Mouse (Mus musculus) lung, embryonic 14.5 days (tissue): ENCODE data around the gene Myh11. TPM values are rescaled to one million over a fixed set of nuclear protein-coding genes. Genes with fewer than 3 reads are reported as not detected.
A peak's percentile ranks its signal among the peaks of the same experiment; 100 is the strongest.

Experiments
- ATAC-seq: fragments of 200-750 bp; cut with Nextera tagmentation; 2 replicates; pipeline ENCODE4 v1.8.0; 2017; ENCODE audit warnings: mild to moderate bottlenecking, moderate TSS enrichment, moderate library complexity; ENCODE audit not compliant: insufficient read depth
- DNase-seq: peaks from one replicate; pipeline ENCODE4 v3.0.0-alpha.2; 2015
- H3K27ac ChIP-seq: fragments of 300-500 bp; sonication (generic); 2 replicates; pipeline ENCODE4 v1.5.1; 2014; ENCODE audit warnings: low read depth, mild to moderate bottlenecking, moderate library complexity
- H3K27me3 ChIP-seq: fragments of 300-500 bp; sonication (generic); 2 replicates; pipeline ENCODE4 v1.6.1; 2014; ENCODE audit warnings: low read length, control low read depth; ENCODE audit not compliant: insufficient read depth
- H3K36me3 ChIP-seq: fragments of 300-500 bp; sonication (generic); 2 replicates; pipeline ENCODE4 v1.6.1; 2014; ENCODE audit warnings: control low read depth; ENCODE audit not compliant: insufficient read depth
- H3K4me1 ChIP-seq: fragments of 300-500 bp; sonication (generic); 2 replicates; pipeline ENCODE4 v1.6.1; 2014; ENCODE audit warnings: antibody characterized with exemption, control low read depth; ENCODE audit not compliant: insufficient read depth
- H3K4me2 ChIP-seq: fragments of 300-500 bp; sonication (generic); 2 replicates; pipeline ENCODE4 v1.6.1; 2014; ENCODE audit warnings: mild to moderate bottlenecking
- H3K4me3 ChIP-seq: fragments of 300-500 bp; sonication (generic); 2 replicates; pipeline ENCODE4 v1.5.1; 2014; ENCODE audit warnings: low read depth, low read length
- H3K9ac ChIP-seq: fragments of 300-500 bp; sonication (generic); 2 replicates; pipeline ENCODE4 v1.6.1; 2014
- H3K9me3 ChIP-seq: fragments of 300-500 bp; sonication (generic); 2 replicates; pipeline ENCODE4 v1.6.1; 2016; ENCODE audit warnings: low read depth, low read length, control low read depth
- CTCF ChIP-seq: IDR thresholded peaks from 2 replicates; pipeline ENCODE4 v1.5.1; 2016; ENCODE audit warnings: antibody characterized with exemption, low read depth
- WGBS: fragments of 180-500 bp; shearing (Covaris S2); extraction: QIAGEN DNeasy Blood & Tissue Kit; methylation state at CpG from one replicate; pipeline ENCODE4 v1.1.7; 2014; 5-methylcytosine and 5-hydroxymethylcytosine counted together
- polyA plus RNA-seq: library from polyadenylated mRNA; unstranded; fragments of >200 nt; fragmentation: Nextera tagmentation; extraction: Ambion mirVana; gene quantifications from 2 replicates; pipeline ENCODE4 v1.2.1, GENCODE M21; 2014

Gene Myh11
- polyA plus RNA-seq, 1 experiment from 2014 or later = 69.8 TPM

DNA sequence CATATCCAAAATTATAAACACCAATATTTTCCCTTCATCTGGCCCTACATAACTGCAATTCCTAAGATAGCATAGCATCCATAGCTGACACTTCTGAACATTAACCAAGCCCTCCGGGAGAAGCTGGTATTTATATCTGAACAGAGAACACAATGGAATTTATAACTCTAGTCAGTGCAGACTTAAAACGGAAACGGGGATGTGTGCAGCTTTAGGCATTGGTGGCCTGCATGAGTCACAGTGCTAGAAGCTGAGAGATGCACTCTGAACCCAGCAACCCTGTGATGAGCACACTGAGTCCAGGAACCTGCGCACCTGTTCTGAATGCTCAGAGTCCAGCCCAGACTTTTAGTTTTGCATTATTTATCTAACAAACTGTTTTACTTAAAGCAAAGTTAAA, 7.3 kb upstream of the Myh11 start:
- 85% methylated on average over 4 of the region's 4 CpGs for WGBS
- no peak overlapping the region for H3K4me2 ChIP-seq
- H3K9ac ChIP-seq = no peak overlapping the region
- no peaks in the 10 kb centered on the region for H3K27me3 ChIP-seq
- no peak overlapping the region for H3K4me3 ChIP-seq
- H3K36me3 ChIP-seq = peaks cover 50% of the 10 kb centered on the region
- H3K27ac ChIP-seq = no peak overlapping the region
- no peak for TF ChIP-seq CTCF
- no peak for ATAC-seq
- no peaks in the 10 kb centered on the region for H3K4me1 ChIP-seq
- DNase-seq = no peak
- no peaks in the 10 kb centered on the region for H3K9me3 ChIP-seq

GRCm38 (mm10) chr16:14297746-14298145, 6.6 kb upstream of the Myh11 start:
- 82% methylated on average over 4 of the region's 4 CpGs for WGBS
- no peak for TF ChIP-seq CTCF
- Histone ChIP-seq H3K27me3 (no peaks in the 10 kb centered on the region), H3K36me3 (peaks cover 44% of the 10 kb centered on the region), H3K4me1 (no peaks in the 10 kb centered on the region), H3K27ac (peak overlapping the region; percentile 78; the same call in 1 of the 2 replicates), H3K4me2 (no peak overlapping the region), H3K9ac (no peak overlapping the region), H3K9me3 (no peaks in the 10 kb centered on the region), H3K4me3 (no peak overlapping the region)
- no peak for ATAC-seq
- DNase-seq = no peak

- WGBS = 55% methylated on average over 3 of the region's 3 CpGs
- DNase-seq (peak; percentile 56), ATAC-seq (peak; percentile 15; the same call in 1 of the 2 replicates)
- H3K4me3 ChIP-seq = no peak overlapping the region
- H3K4me2 ChIP-seq = no peak overlapping the region
- H3K9ac ChIP-seq = no peak overlapping the region
- no peak for TF ChIP-seq CTCF
- peaks cover 38% of the 10 kb centered on the region for H3K36me3 ChIP-seq
- peak overlapping the region; percentile 78 for H3K27ac ChIP-seq
- H3K27me3 ChIP-seq = no peaks in the 10 kb centered on the region
- H3K4me1 ChIP-seq = no peaks in the 10 kb centered on the region
- H3K9me3 ChIP-seq = no peaks in the 10 kb centered on the region
Measured at GRCm38 (mm10) chr16:14297137-14297536, 6.0 kb upstream of the Myh11 start.

GRCm38 (mm10) chr16:14296544-14297124, 5.5 kb upstream of the Myh11 start:
- no peak for TF ChIP-seq CTCF
- peaks cover 34% of the 10 kb centered on the region for H3K36me3 ChIP-seq
- H3K9ac ChIP-seq = no peak overlapping the region
- H3K4me1 ChIP-seq = no peaks in the 10 kb centered on the region
- no peaks in the 10 kb centered on the region for H3K9me3 ChIP-seq
- 53% methylated on average over 2 of the region's 2 CpGs for WGBS
- peak overlapping the region; percentile 78 for H3K27ac ChIP-seq
- peak; percentile 77 for DNase-seq
- H3K4me2 ChIP-seq = no peak overlapping the region
- H3K27me3 ChIP-seq = no peaks in the 10 kb centered on the region
- peak; percentile 65 for ATAC-seq
- no peak overlapping the region for H3K4me3 ChIP-seq

- TF ChIP-seq CTCF = no peak
- H3K4me2 ChIP-seq = no peak overlapping the region
- 64% methylated on average over 2 of the region's 2 CpGs for WGBS
- H3K9me3 ChIP-seq = no peaks in the 10 kb centered on the region
- H3K27me3 ChIP-seq = no peaks in the 10 kb centered on the region
- H3K36me3 ChIP-seq = peaks cover 22% of the 10 kb centered on the region
- no peak overlapping the region for H3K27ac ChIP-seq
- ATAC-seq (no peak), DNase-seq (no peak)
- H3K4me1 ChIP-seq = no peaks in the 10 kb centered on the region
- no peak overlapping the region for H3K4me3 ChIP-seq
- H3K9ac ChIP-seq = no peak overlapping the region
Measured at GRCm38 (mm10) chr16:14295291-14295690, 4.1 kb upstream of the Myh11 start.

- ATAC-seq (peak; percentile 43), DNase-seq (peak; percentile 77)
Measured at GRCm38 (mm10) chr16:14292205-14293199, 1.3 kb upstream of the Myh11 start.

DNA sequence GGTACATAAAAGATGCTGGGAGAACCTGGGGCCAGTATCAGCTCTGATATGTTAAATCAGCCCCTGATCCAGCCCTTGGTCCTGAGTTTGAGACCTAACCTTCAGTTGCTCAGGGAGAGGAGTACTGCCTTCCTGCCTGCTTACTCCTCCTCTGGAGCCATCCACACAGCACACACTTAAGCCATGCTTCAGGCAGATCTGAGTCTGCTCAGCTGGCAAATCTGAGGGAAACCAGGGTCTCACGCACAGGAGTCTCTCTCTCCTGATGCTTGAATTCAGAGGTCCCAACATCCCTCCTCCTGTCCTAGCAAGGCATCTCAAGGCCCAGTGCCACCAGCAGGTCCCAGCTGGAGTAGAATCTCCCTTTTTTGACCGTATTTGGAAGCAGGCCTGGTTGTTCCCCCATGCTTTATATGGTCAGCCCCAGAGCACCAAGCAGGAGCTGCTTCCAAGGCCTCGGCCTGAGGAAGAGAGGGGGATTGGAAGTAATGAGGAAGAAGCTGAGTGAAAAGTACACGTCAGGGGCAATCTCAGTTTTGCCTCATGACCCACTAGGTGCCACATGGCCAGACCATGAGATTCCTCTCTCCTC, 18.7 kb downstream of the Myh11 start:
- Histone ChIP-seq H3K9me3 (no peaks in the 10 kb centered on the region), H3K27me3 (no peaks in the 10 kb centered on the region), H3K4me2 (no peak overlapping the region), H3K9ac (no peak overlapping the region), H3K4me1 (no peaks in the 10 kb centered on the region), H3K27ac (no peak overlapping the region), H3K36me3 (no peaks in the 10 kb centered on the region), H3K4me3 (no peak overlapping the region)
- DNase-seq (peak; percentile 24), ATAC-seq (no peak)
- no peak for TF ChIP-seq CTCF
- WGBS = 44% methylated on average over 4 of the region's 4 CpGs

More at GRCm38 (mm10) chr16:14292205-14293199, 1.3 kb upstream of the Myh11 start:
- 6% methylated on average over 31 of the region's 31 CpGs for WGBS
- Histone ChIP-seq H3K4me3 (peak overlapping the region; percentile 28), H3K4me2 (peak overlapping the region; percentile 63), H3K9me3 (no peaks in the 10 kb centered on the region), H3K27me3 (no peaks in the 10 kb centered on the region), H3K4me1 (no peaks in the 10 kb centered on the region), H3K27ac (peak overlapping the region; percentile 34; the same call in 1 of the 2 replicates), H3K36me3 (no peaks in the 10 kb centered on the region), H3K9ac (peak overlapping the region; percentile 33)
- no peak for TF ChIP-seq CTCF
